Mouse (Mus musculus) stomach, embryonic 16.5 days (tissue): ENCODE results near the gene Fads2. TPM values are rescaled to one million over a fixed set of nuclear protein-coding genes. Genes with fewer than 3 reads are reported as not detected.

ENCODE experiments used
- ATAC-seq: fragments of 200-750 bp; cut with Nextera tagmentation; 2 replicates; pipeline ENCODE4 v1.8.0; 2017; ENCODE audit warnings: moderate number of reproducible peaks, moderate TSS enrichment; ENCODE audit not compliant: insufficient read depth, low FRiP score
- H3K27ac ChIP-seq: fragments of 300-500 bp; sonication (generic); 2 replicates; pipeline ENCODE4 v1.5.1; 2014; ENCODE audit warnings: low read length
- H3K27me3 ChIP-seq: fragments of 300-500 bp; sonication (generic); 2 replicates; pipeline ENCODE4 v1.6.1; 2014; ENCODE audit warnings: low read length, control low read depth, mixed read lengths; ENCODE audit not compliant: control insufficient read depth, insufficient read depth
- H3K36me3 ChIP-seq: fragments of 300-500 bp; sonication (generic); 2 replicates; pipeline ENCODE4 v1.6.1; 2014; ENCODE audit warnings: low read length; ENCODE audit not compliant: control insufficient read depth, insufficient read depth
- H3K4me1 ChIP-seq: fragments of 300-500 bp; sonication (generic); 2 replicates; pipeline ENCODE4 v1.6.1; 2014; ENCODE audit warnings: low read length, control low read depth, mixed read lengths; ENCODE audit not compliant: control insufficient read depth, insufficient read depth
- H3K4me2 ChIP-seq: fragments of 300-500 bp; sonication (generic); 2 replicates; pipeline ENCODE4 v1.6.1; 2014; ENCODE audit warnings: low read depth, low read length, mixed read lengths
- H3K4me3 ChIP-seq: fragments of 300-500 bp; sonication (generic); replicated peaks from 2 replicates; pipeline ENCODE4 v1.5.1; 2014; ENCODE audit warnings: mild to moderate bottlenecking, low read length
- H3K9ac ChIP-seq: fragments of 300-500 bp; sonication (generic); 2 replicates; pipeline ENCODE4 v1.6.1; 2014; ENCODE audit warnings: low read length
- H3K9me3 ChIP-seq: fragments of 300-500 bp; sonication (generic); replicated peaks from 2 replicates; pipeline ENCODE4 v1.6.1; 2016; ENCODE audit warnings: low read length, control low read depth; ENCODE audit not compliant: control insufficient read depth
- WGBS: fragments of 180-500 bp; shearing (Covaris S2); extraction: QIAGEN DNeasy Blood & Tissue Kit; methylation state at CpG from one replicate; pipeline ENCODE4 v1.1.7; 2014; 5-methylcytosine and 5-hydroxymethylcytosine counted together
- polyA plus RNA-seq: library from polyadenylated mRNA; unstranded; fragments of >200 nt; fragmentation: Nextera tagmentation; extraction: Ambion mirVana; gene quantifications from 2 replicates; pipeline ENCODE4 v1.2.1, GENCODE M21; 2015

The Fads2 gene
- polyA plus RNA-seq, 1 experiment from 2014 or later = 102 TPM

DNA sequence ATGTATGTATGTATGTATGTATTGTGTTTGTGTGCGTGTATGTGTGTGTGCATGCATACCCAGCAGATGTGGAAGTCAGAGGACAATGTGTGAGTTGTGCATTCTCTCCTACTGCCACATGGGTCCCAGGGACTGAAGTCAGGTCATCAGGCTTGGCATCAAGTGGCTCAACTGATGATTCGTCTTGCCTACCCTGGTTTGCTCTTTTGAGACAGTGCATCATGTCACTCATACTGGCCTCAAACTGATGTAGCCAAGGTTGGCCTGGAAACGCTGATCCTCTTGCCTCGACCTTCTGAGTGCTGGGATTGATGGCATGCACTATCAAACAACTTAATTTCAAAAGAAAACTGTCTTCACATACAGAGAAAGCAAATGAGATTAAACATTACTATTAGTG, 7.7 kb downstream of the Fads2 start:
- WGBS = 83% methylated on average over 4 of the region's 4 CpGs
- Histone ChIP-seq H3K9ac (no peak overlapping the region), H3K27ac (no peak overlapping the region), H3K9me3 (no peaks in the 10 kb centered on the region), H3K27me3 (no peaks in the 10 kb centered on the region), H3K4me2 (no peak overlapping the region), H3K36me3 (peaks cover 2% of the 10 kb centered on the region; the same call in 1 of the 2 replicates), H3K4me1 (0 out of 2 replicates have a peak, but pooled peaks cover 7% of the 10 kb centered on the region), H3K4me3 (no peak overlapping the region)
- ATAC-seq = no peak

GRCm38 (mm10) chr19:10086976-10087375, 14.6 kb downstream of the Fads2 start:
- no peak for ATAC-seq
- 86% methylated on average over 4 of the region's 4 CpGs for WGBS
- H3K36me3 ChIP-seq = peaks cover 19% of the 10 kb centered on the region

GRCm38 (mm10) chr19:10085454-10085853, 16.1 kb downstream of the Fads2 start:
- Histone ChIP-seq H3K27ac (no peak overlapping the region), H3K4me2 (no peak overlapping the region), H3K27me3 (no peaks in the 10 kb centered on the region), H3K4me1 (no peaks in the 10 kb centered on the region), H3K4me3 (no peak overlapping the region), H3K9ac (no peak overlapping the region), H3K36me3 (peaks cover 25% of the 10 kb centered on the region), H3K9me3 (no peaks in the 10 kb centered on the region)
- WGBS = 68% methylated on average over 9 of the region's 9 CpGs
- no peak for ATAC-seq

More at GRCm38 (mm10) chr19:10086976-10087375, 14.6 kb downstream of the Fads2 start:
- no peaks in the 10 kb centered on the region for H3K4me1 ChIP-seq
- H3K9ac ChIP-seq = no peak overlapping the region
- no peak overlapping the region for H3K27ac ChIP-seq
- no peak overlapping the region for H3K4me3 ChIP-seq
- H3K4me2 ChIP-seq = no peak overlapping the region
- H3K27me3 ChIP-seq = no peaks in the 10 kb centered on the region
- no peaks in the 10 kb centered on the region for H3K9me3 ChIP-seq

GRCm38 (mm10) chr19:10082105-10082504, 19.4 kb downstream of the Fads2 start:
- Histone ChIP-seq H3K9ac (no peak overlapping the region), H3K36me3 (peaks cover 33% of the 10 kb centered on the region), H3K27me3 (no peaks in the 10 kb centered on the region), H3K4me1 (no peaks in the 10 kb centered on the region), H3K4me3 (no peak overlapping the region), H3K4me2 (no peak overlapping the region), H3K9me3 (no peaks in the 10 kb centered on the region), H3K27ac (no peak overlapping the region)
- no peak for ATAC-seq
- 72% methylated on average over 3 of the region's 3 CpGs for WGBS

DNA sequence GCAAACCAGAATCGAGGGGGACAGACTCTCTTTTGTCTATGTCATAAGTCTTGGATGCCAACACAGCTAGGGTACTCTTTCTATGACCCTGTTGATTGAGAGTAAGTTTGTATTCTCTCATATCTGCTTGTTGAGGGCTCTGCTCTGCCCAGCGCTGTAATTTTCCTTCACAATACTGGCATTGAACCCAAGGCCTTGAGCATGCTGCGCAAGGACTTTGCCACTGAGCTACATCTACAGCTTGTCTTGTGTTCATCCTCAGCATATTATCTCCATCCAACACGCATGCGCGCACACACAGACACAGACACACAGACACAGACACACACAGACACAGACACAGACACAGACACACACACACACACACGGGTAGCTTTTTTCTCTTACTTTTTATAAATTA, 21.2 kb downstream of the Fads2 start:
- no peak overlapping the region for H3K27ac ChIP-seq
- no peak overlapping the region for H3K4me2 ChIP-seq
- H3K4me1 ChIP-seq = no peaks in the 10 kb centered on the region
- H3K9me3 ChIP-seq = no peaks in the 10 kb centered on the region
- H3K27me3 ChIP-seq = no peaks in the 10 kb centered on the region
- H3K4me3 ChIP-seq = no peak overlapping the region
- WGBS = 89% methylated on average over 7 of the region's 7 CpGs
- H3K36me3 ChIP-seq = peaks cover 38% of the 10 kb centered on the region
- ATAC-seq = no peak
- no peak overlapping the region for H3K9ac ChIP-seq

- Histone ChIP-seq H3K9ac (no peak overlapping the region), H3K36me3 (peaks cover 50% of the 10 kb centered on the region), H3K27ac (no peak overlapping the region), H3K4me3 (no peak overlapping the region), H3K4me2 (no peak overlapping the region), H3K9me3 (no peaks in the 10 kb centered on the region), H3K4me1 (no peaks in the 10 kb centered on the region), H3K27me3 (no peaks in the 10 kb centered on the region)
- ATAC-seq = no peak
- 80% methylated on average over 6 of the region's 6 CpGs for WGBS
Observed at GRCm38 (mm10) chr19:10078392-10078791, 23.2 kb downstream of the Fads2 start.

GRCm38 (mm10) chr19:10073145-10073544, 28.4 kb downstream of the Fads2 start:
- Histone ChIP-seq H3K9ac (no peak overlapping the region), H3K27me3 (no peaks in the 10 kb centered on the region), H3K36me3 (peaks cover 58% of the 10 kb centered on the region), H3K9me3 (no peaks in the 10 kb centered on the region), H3K4me2 (no peak overlapping the region), H3K4me1 (no peaks in the 10 kb centered on the region), H3K4me3 (no peak overlapping the region), H3K27ac (no peak overlapping the region)
- WGBS = 89% methylated on average over 5 of the region's 5 CpGs
- no peak for ATAC-seq

DNA sequence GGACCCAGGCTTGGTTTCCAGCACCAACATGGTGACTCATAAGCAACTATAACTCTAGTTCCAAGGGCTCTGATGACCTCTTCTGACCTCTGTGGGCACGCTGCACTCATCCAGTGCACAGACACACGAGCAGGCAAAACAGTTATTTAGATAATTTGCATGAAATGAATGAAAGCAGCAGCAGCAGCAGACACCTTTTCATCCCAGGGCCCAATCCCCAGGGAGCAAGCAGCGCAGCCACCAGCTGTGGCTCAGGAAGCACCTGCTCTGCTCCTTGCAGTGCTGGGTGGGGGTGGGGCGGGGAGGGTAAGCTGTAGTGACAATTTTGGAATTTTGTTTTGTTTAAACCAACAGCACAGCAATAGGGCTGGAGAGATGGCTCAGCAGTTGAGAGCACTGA, 29.7 kb downstream of the Fads2 start:
- H3K27me3 ChIP-seq = no peaks in the 10 kb centered on the region
- H3K4me1 ChIP-seq = no peaks in the 10 kb centered on the region
- no peak overlapping the region for H3K9ac ChIP-seq
- WGBS = 82% methylated on average over 4 of the region's 4 CpGs
- H3K27ac ChIP-seq = no peak overlapping the region
- H3K9me3 ChIP-seq = no peaks in the 10 kb centered on the region
- no peak overlapping the region for H3K4me2 ChIP-seq
- H3K36me3 ChIP-seq = peaks cover 48% of the 10 kb centered on the region
- ATAC-seq = no peak
- H3K4me3 ChIP-seq = no peak overlapping the region

- Histone ChIP-seq H3K4me3 (no peak overlapping the region), H3K9me3 (no peaks in the 10 kb centered on the region), H3K4me2 (no peak overlapping the region), H3K4me1 (no peaks in the 10 kb centered on the region), H3K9ac (no peak overlapping the region), H3K27me3 (no peaks in the 10 kb centered on the region), H3K27ac (no peak overlapping the region), H3K36me3 (peaks cover 50% of the 10 kb centered on the region)
- no peak for ATAC-seq
- 92% methylated on average over 5 of the region's 5 CpGs for WGBS
Observed at GRCm38 (mm10) chr19:10071166-10071565, 30.4 kb downstream of the Fads2 start.
